Mouse (Mus musculus): ENCODE measurements around the gene Urad. TPM values are rescaled to one million over a fixed set of nuclear protein-coding genes. Genes with fewer than 3 reads are reported as not detected.

The Urad gene
- polyA plus RNA-seq, 1 experiment from 2014 or later = not detected

GRCm38 (mm10) chr5:147291764-147292505 lies 30.3 kb downstream of the Urad start:
- no peaks in the 10 kb centered on the region for H3K4me1 ChIP-seq (replicated peaks; ENCODE audit: control insufficient read depth, insufficient read depth, low read length)
- H3K9me3 ChIP-seq (ENCODE audit: control insufficient read depth, low read length) = no peaks in the 10 kb centered on the region
- H3K27me3 ChIP-seq (ENCODE audit: control insufficient read depth, insufficient read depth, low read length) = peaks cover 39% of the 10 kb centered on the region
- no peak for ATAC-seq (replicated peaks; ENCODE audit: low FRiP score)
- no peak overlapping the region for H3K27ac ChIP-seq (ENCODE audit: low read depth, low read length)
- no peak overlapping the region for H3K4me3 ChIP-seq (ENCODE audit: low read depth, low read length)
- WGBS = 39% methylated on average over 16 of the region's 16 CpGs
- no peak overlapping the region for H3K4me2 ChIP-seq (ENCODE audit: low read depth, low read length, severe bottlenecking)
- no peak for DNase-seq (ENCODE audit: low spot score)
- H3K36me3 ChIP-seq (ENCODE audit: control insufficient read depth, insufficient read depth, low read length) = no peaks in the 10 kb centered on the region
- H3K9ac ChIP-seq (ENCODE audit: low read length) = no peak overlapping the region

- H3K27ac ChIP-seq (ENCODE audit: low read depth, low read length) = no peak overlapping the region
- H3K9ac ChIP-seq (ENCODE audit: low read length) = no peak overlapping the region
Measured at GRCm38 (mm10) chr5:147284365-147284764, 37.9 kb downstream of the Urad start.

GRCm38 (mm10) chr5:147277547-147277925 lies 44.7 kb downstream of the Urad start:
- ATAC-seq (replicated peaks; ENCODE audit: low FRiP score) = no peak
- no peak overlapping the region for H3K4me2 ChIP-seq (ENCODE audit: low read depth, low read length, severe bottlenecking)
- no peak overlapping the region for H3K27ac ChIP-seq (ENCODE audit: low read depth, low read length)
- no peaks in the 10 kb centered on the region for H3K9me3 ChIP-seq (ENCODE audit: control insufficient read depth, low read length)
- H3K9ac ChIP-seq (ENCODE audit: low read length) = no peak overlapping the region
- H3K27me3 ChIP-seq (ENCODE audit: control insufficient read depth, insufficient read depth, low read length) = peaks cover 85% of the 10 kb centered on the region
- WGBS = 1% methylated on average over 13 of the region's 13 CpGs
- DNase-seq (ENCODE audit: low spot score) = no peak
- no peaks in the 10 kb centered on the region for H3K36me3 ChIP-seq (ENCODE audit: control insufficient read depth, insufficient read depth, low read length)
- H3K4me1 ChIP-seq (replicated peaks; ENCODE audit: control insufficient read depth, insufficient read depth, low read length) = no peaks in the 10 kb centered on the region
- no peak overlapping the region for H3K4me3 ChIP-seq (ENCODE audit: low read depth, low read length)

More at GRCm38 (mm10) chr5:147284365-147284764, 37.9 kb downstream of the Urad start:
- WGBS = 73% methylated on average over 4 of the region's 4 CpGs
- H3K4me3 ChIP-seq (ENCODE audit: low read depth, low read length) = no peak overlapping the region
- no peaks in the 10 kb centered on the region for H3K9me3 ChIP-seq (ENCODE audit: control insufficient read depth, low read length)
- no peak for ATAC-seq (replicated peaks; ENCODE audit: low FRiP score)
- H3K36me3 ChIP-seq (ENCODE audit: control insufficient read depth, insufficient read depth, low read length) = no peaks in the 10 kb centered on the region
- peaks cover 20% of the 10 kb centered on the region for H3K27me3 ChIP-seq (ENCODE audit: control insufficient read depth, insufficient read depth, low read length)
- H3K4me1 ChIP-seq (replicated peaks; ENCODE audit: control insufficient read depth, insufficient read depth, low read length) = no peaks in the 10 kb centered on the region
- DNase-seq (ENCODE audit: low spot score) = no peak
- H3K4me2 ChIP-seq (ENCODE audit: low read depth, low read length, severe bottlenecking) = no peak overlapping the region

GRCm38 (mm10) chr5:147276701-147277546 lies 45.3 kb downstream of the Urad start:
- no peaks in the 10 kb centered on the region for H3K4me1 ChIP-seq (replicated peaks; ENCODE audit: control insufficient read depth, insufficient read depth, low read length)
- no peak overlapping the region for H3K27ac ChIP-seq (ENCODE audit: low read depth, low read length)
- no peak for ATAC-seq (replicated peaks; ENCODE audit: low FRiP score)
- no peaks in the 10 kb centered on the region for H3K36me3 ChIP-seq (ENCODE audit: control insufficient read depth, insufficient read depth, low read length)
- H3K27me3 ChIP-seq (ENCODE audit: control insufficient read depth, insufficient read depth, low read length) = peaks cover 91% of the 10 kb centered on the region
- DNase-seq (ENCODE audit: low spot score) = peak; percentile 51
- no peaks in the 10 kb centered on the region for H3K9me3 ChIP-seq (ENCODE audit: control insufficient read depth, low read length)
- no peak overlapping the region for H3K4me3 ChIP-seq (ENCODE audit: low read depth, low read length)
- no peak overlapping the region for H3K4me2 ChIP-seq (ENCODE audit: low read depth, low read length, severe bottlenecking)
- no peak overlapping the region for H3K9ac ChIP-seq (ENCODE audit: low read length)
- 1% methylated on average over 18 of the region's 18 CpGs for WGBS

- no peak overlapping the region for H3K4me3 ChIP-seq (ENCODE audit: low read depth, low read length)
- H3K4me2 ChIP-seq (ENCODE audit: low read depth, low read length, severe bottlenecking) = no peak overlapping the region
- no peaks in the 10 kb centered on the region for H3K4me1 ChIP-seq (replicated peaks; ENCODE audit: control insufficient read depth, insufficient read depth, low read length)
- WGBS = 16% methylated on average over 3 of the region's 3 CpGs
- no peak for ATAC-seq (replicated peaks; ENCODE audit: low FRiP score)
- no peak overlapping the region for H3K9ac ChIP-seq (ENCODE audit: low read length)
- H3K27ac ChIP-seq (ENCODE audit: low read depth, low read length) = no peak overlapping the region
- no peaks in the 10 kb centered on the region for H3K9me3 ChIP-seq (ENCODE audit: control insufficient read depth, low read length)
- no peaks in the 10 kb centered on the region for H3K36me3 ChIP-seq (ENCODE audit: control insufficient read depth, insufficient read depth, low read length)
- H3K27me3 ChIP-seq (ENCODE audit: control insufficient read depth, insufficient read depth, low read length) = peaks cover 95% of the 10 kb centered on the region
- DNase-seq (ENCODE audit: low spot score) = no peak
Measured at GRCm38 (mm10) chr5:147275761-147276160, 46.5 kb downstream of the Urad start.

- Histone ChIP-seq H3K9ac (ENCODE audit: low read length) (no peak overlapping the region), H3K4me2 (ENCODE audit: low read depth, low read length, severe bottlenecking) (no peak overlapping the region), H3K36me3 (ENCODE audit: control insufficient read depth, insufficient read depth, low read length) (no peaks in the 10 kb centered on the region), H3K9me3 (ENCODE audit: control insufficient read depth, low read length) (no peaks in the 10 kb centered on the region), H3K27me3 (ENCODE audit: control insufficient read depth, insufficient read depth, low read length) (peaks cover 95% of the 10 kb centered on the region), H3K4me1 (replicated peaks; ENCODE audit: control insufficient read depth, insufficient read depth, low read length) (no peaks in the 10 kb centered on the region), H3K4me3 (ENCODE audit: low read depth, low read length) (no peak overlapping the region), H3K27ac (ENCODE audit: low read depth, low read length) (no peak overlapping the region)
- ATAC-seq (replicated peaks; ENCODE audit: low FRiP score) (no peak), DNase-seq (ENCODE audit: low spot score) (peak; percentile 57)
- 2% methylated on average over 48 of the region's 48 CpGs for WGBS
Measured at GRCm38 (mm10) chr5:147274174-147275141, 47.8 kb downstream of the Urad start.

- H3K9me3 ChIP-seq (ENCODE audit: control insufficient read depth, low read length) = no peaks in the 10 kb centered on the region
- H3K36me3 ChIP-seq (ENCODE audit: control insufficient read depth, insufficient read depth, low read length) = no peaks in the 10 kb centered on the region
- no peak overlapping the region for H3K9ac ChIP-seq (ENCODE audit: low read length)
- 2% methylated on average over 10 of the region's 10 CpGs for WGBS
- no peaks in the 10 kb centered on the region for H3K4me1 ChIP-seq (replicated peaks; ENCODE audit: control insufficient read depth, insufficient read depth, low read length)
- no peak overlapping the region for H3K4me2 ChIP-seq (ENCODE audit: low read depth, low read length, severe bottlenecking)
- H3K27me3 ChIP-seq (ENCODE audit: control insufficient read depth, insufficient read depth, low read length) = peaks cover 94% of the 10 kb centered on the region
- no peak overlapping the region for H3K27ac ChIP-seq (ENCODE audit: low read depth, low read length)
- ATAC-seq (replicated peaks; ENCODE audit: low FRiP score) (no peak), DNase-seq (ENCODE audit: low spot score) (peak; percentile 55)
- H3K4me3 ChIP-seq (ENCODE audit: low read depth, low read length) = no peak overlapping the region
Measured at GRCm38 (mm10) chr5:147272808-147273345, 49.4 kb downstream of the Urad start.
